Mouse (Mus musculus): ENCODE data around the gene Fstl4. TPM values are rescaled to one million over a fixed set of nuclear protein-coding genes. Genes with fewer than 3 reads are reported as not detected.

Gene Fstl4
- total and polyA plus RNA-seq, 3 experiments: not detected

GRCm38 (mm10) chr11:52986986-52987385 is 222.6 kb downstream of the Fstl4 start:
- Histone ChIP-seq H3K4me3 (ENCODE audit: control insufficient read depth in 1 of 2, insufficient read depth in 1 of 2, low read depth in 2 of 2, low read length in 2 of 2) (no peak overlapping the region), H3K36me3 (ENCODE audit: control insufficient read depth in 1 of 2, insufficient read depth in 2 of 2, low read length in 2 of 2) (no peaks in the 10 kb centered on the region), H3K9ac (ENCODE audit: control insufficient read depth, low read depth, low read length, poor library complexity, severe bottlenecking) (no peak overlapping the region), H3K79me2 (ENCODE audit: control insufficient read depth, insufficient read depth, low read length, poor library complexity) (no peaks in the 10 kb centered on the region), H3K4me1 (ENCODE audit: control insufficient read depth in 1 of 2, insufficient read depth in 2 of 2, low read length in 2 of 2) (no peaks in the 10 kb centered on the region), H3K27ac (ENCODE audit: control insufficient read depth, low read depth, low read length) (no peak overlapping the region), H3K27me3 (ENCODE audit: control insufficient read depth in 1 of 2, insufficient read depth in 2 of 2, low read length in 2 of 2) (no peaks in the 10 kb centered on the region), H3K9me3 (replicated peaks; ENCODE audit: insufficient read depth, low read length) (no peaks in the 10 kb centered on the region)
- TF ChIP-seq RCOR1 (IDR thresholded peaks at IDR 0.05; ENCODE audit: low read depth, low read length) (no peak), POLR2AphosphoS5 (IDR thresholded peaks at IDR 0.05; ENCODE audit: borderline replicate concordance, low read depth, low read length) (no peak), MYC (IDR thresholded peaks at IDR 0.05; ENCODE audit: low read depth, low read length) (no peak), GATA1 (IDR thresholded peaks at IDR 0.05; ENCODE audit: low read depth, low read length) (no peak), JUND (IDR thresholded peaks at IDR 0.05; ENCODE audit: low read depth, low read length) (no peak), KAT2A (conservative IDR thresholded peaks at IDR 0.05; ENCODE audit: low read depth, low read length) (no peak), TAL1 (IDR thresholded peaks at IDR 0.05; ENCODE audit: low read length) (no peak), MAZ (IDR thresholded peaks at IDR 0.05; ENCODE audit: low read depth, low read length) (no peak), TCF12 (IDR thresholded peaks at IDR 0.05; ENCODE audit: low read depth, low read length) (no peak), RAD21 (IDR thresholded peaks at IDR 0.05; ENCODE audit: low read depth, low read length) (no peak), HCFC1 (IDR thresholded peaks at IDR 0.05; ENCODE audit: low read depth, low read length) (no peak)
- DNase-seq (ENCODE audit: low read depth, low spot score): no peak

- Histone ChIP-seq H3K36me3 (ENCODE audit: control insufficient read depth in 1 of 2, insufficient read depth in 2 of 2, low read length in 2 of 2) (no peaks in the 10 kb centered on the region), H3K79me2 (ENCODE audit: control insufficient read depth, insufficient read depth, low read length, poor library complexity) (no peaks in the 10 kb centered on the region), H3K9me3 (replicated peaks; ENCODE audit: insufficient read depth, low read length) (no peaks in the 10 kb centered on the region), H3K4me3 (ENCODE audit: control insufficient read depth in 1 of 2, insufficient read depth in 1 of 2, low read depth in 2 of 2, low read length in 2 of 2) (no peak overlapping the region), H3K27me3 (ENCODE audit: control insufficient read depth in 1 of 2, insufficient read depth in 2 of 2, low read length in 2 of 2) (no peaks in the 10 kb centered on the region), H3K9ac (ENCODE audit: control insufficient read depth, low read depth, low read length, poor library complexity, severe bottlenecking) (no peak overlapping the region), H3K27ac (ENCODE audit: control insufficient read depth, low read depth, low read length) (no peak overlapping the region), H3K4me1 (ENCODE audit: control insufficient read depth in 1 of 2, insufficient read depth in 2 of 2, low read length in 2 of 2) (no peaks in the 10 kb centered on the region)
- no peak for TF ChIP-seq KAT2A (conservative IDR thresholded peaks at IDR 0.05; ENCODE audit: low read depth, low read length)
- TF ChIP-seq TCF12 (IDR thresholded peaks at IDR 0.05; ENCODE audit: low read depth, low read length): no peak
- TF ChIP-seq TAL1 (IDR thresholded peaks at IDR 0.05; ENCODE audit: low read length): no peak
- TF ChIP-seq POLR2AphosphoS5 (IDR thresholded peaks at IDR 0.05; ENCODE audit: borderline replicate concordance, low read depth, low read length): no peak
- no peak for TF ChIP-seq CHD1 (IDR thresholded peaks at IDR 0.05; ENCODE audit: low read depth, low read length)
- TF ChIP-seq ELF1 (IDR thresholded peaks at IDR 0.05; ENCODE audit: low read depth, low read length): no peak
- no peak for TF ChIP-seq NELFE (IDR thresholded peaks at IDR 0.05; ENCODE audit: low read depth, low read length)
- TF ChIP-seq CHD2 (IDR thresholded peaks at IDR 0.05; ENCODE audit: low read length): no peak
- TF ChIP-seq ZKSCAN1 (IDR thresholded peaks at IDR 0.05; ENCODE audit: low read depth, low read length): no peak
- no peak for TF ChIP-seq ZNF384 (IDR thresholded peaks at IDR 0.05; ENCODE audit: low read depth, low read length)
- no peak for DNase-seq (ENCODE audit: low read depth, low spot score)
These were observed 230.3 kb downstream of the Fstl4 start for GRCm38 (mm10) chr11:52994688-52995087.

Data from MEL (cell line).